Mouse (Mus musculus) small intestine, adult 2 months (tissue): Measurements from ENCODE around the gene Hjurp.

ENCODE experiments used
- CTCF ChIP-seq: fragments of 200-500 bp; IDR thresholded peaks from 2 replicates; pipeline ENCODE4 v1.5.1; 2012; ENCODE audit warnings: low read depth, mild to moderate bottlenecking, control low read depth, inconsistent platforms, low read length, moderate library complexity, mixed read lengths; ENCODE audit not compliant: insufficient replicate concordance, insufficient read length; ENCODE audit errors: extremely low read depth
- POLR2A ChIP-seq: fragments of 200-500 bp; IDR thresholded peaks from 2 replicates; pipeline ENCODE4 v1.6.1; 2012; ENCODE audit warnings: low read depth, mild to moderate bottlenecking, control low read depth, inconsistent platforms, low read length, moderate library complexity

DNA sequence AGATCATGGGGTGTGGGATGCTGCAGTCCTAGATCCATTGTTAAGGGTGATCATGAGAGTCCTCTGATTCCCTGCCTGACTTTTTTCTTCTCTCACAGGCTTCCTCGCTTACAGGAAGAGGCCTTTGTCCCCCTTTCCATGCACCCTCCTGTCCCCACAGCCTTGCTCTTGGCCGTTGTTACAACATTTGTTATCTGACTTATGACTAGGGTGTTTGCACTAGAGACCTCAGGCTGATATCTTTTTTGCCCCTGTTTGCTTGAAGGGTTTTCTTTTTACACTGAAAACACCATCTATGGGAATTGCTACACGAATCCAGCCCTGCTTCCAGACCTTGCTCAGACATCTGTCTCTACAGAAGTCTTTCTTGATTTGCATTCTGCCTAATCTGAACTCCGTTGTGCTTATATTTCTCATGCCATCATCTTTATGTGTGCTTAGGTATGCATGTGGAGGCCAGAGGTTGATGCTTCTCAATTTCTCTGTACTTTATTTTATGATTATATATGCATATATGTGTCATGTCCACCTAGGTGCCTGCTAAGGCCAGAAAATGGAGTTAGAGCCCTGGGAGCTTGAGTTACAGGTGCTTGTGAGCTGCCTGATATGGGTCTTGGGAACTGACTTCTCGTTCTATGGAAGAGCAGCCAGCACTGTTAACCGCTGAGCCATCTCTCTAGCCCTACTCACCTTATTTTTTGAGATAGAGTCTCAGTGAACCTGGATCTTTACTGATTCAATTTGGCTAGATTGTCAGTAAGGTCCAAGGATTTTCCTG lies 27.8 kb upstream of the Hjurp start:
- no peak for TF ChIP-seq CTCF
- no peak for TF ChIP-seq POLR2A
